Comparison of ENCODE assay signal across 26 mouse cellular contexts in the genomic region with DNA sequence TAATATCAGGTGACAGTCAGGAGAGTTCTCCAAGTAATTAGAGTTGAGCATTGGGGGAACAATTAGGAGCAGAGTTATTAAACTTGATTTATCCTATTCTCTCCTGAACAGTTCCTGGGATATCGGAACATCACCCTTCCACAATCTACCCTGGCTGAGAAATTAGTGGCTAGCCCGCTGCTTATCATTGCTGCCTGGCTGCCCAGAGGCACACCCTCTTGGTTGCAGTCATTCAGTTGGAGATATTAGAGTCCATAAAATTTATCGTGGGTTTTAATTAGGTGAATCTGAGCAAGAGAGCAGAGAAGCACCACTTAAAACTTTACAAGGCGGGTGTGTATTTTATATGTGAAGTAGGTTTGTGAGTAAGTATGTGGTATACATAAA.
DNase-seq lines count a peak whose midpoint lies in the region; ATAC-seq lines count a peak whose summit lies in the region.
"Had no signal": no experiment of that assay in that cellular context is flagged by ENCODE, and none has a peak within 500 bp of the region (broad histone marks: within the 10 kb centered on the region; RNA-seq: fewer than 3 reads in every experiment).

No protein-coding gene starts in this region.

- H3K36me3 ChIP-seq in hindbrain, embryonic 16.5 days (ENCODE audit: control insufficient read depth, insufficient read depth, low read length) = no peaks in the 10 kb centered on the region
- H3K36me3 ChIP-seq in hindbrain, embryonic 12.5 days = no peaks in the 10 kb centered on the region
- H3K36me3 ChIP-seq: embryonic facial prominence, embryonic 15.5 days; forebrain, embryonic 12.5 days; forebrain, embryonic 15.5 days had no signal

- H3K4me1 ChIP-seq in hindbrain, embryonic 16.5 days (ENCODE audit: control insufficient read depth, insufficient read depth, low read depth, low read length) = no peaks in the 10 kb centered on the region
- peaks cover 4% of the 10 kb centered on the region; the same call in 1 of the 2 replicates for H3K4me1 ChIP-seq in hindbrain, embryonic 12.5 days
- H3K4me1 ChIP-seq: embryonic facial prominence, embryonic 15.5 days had no signal

- H3K9me3 ChIP-seq in hindbrain, embryonic 16.5 days (ENCODE audit: control insufficient read depth, low read length) = no peaks in the 10 kb centered on the region
- no peaks in the 10 kb centered on the region for H3K9me3 ChIP-seq in hindbrain, embryonic 12.5 days (replicated peaks)
- H3K9me3 ChIP-seq: embryonic facial prominence, embryonic 15.5 days; forebrain, embryonic 12.5 days; forebrain, embryonic 15.5 days had no signal

- 0 out of 2 replicates have a peak, but pooled peaks have one; percentile 42 for ATAC-seq in hindbrain, embryonic 16.5 days
- ATAC-seq in hindbrain, embryonic 12.5 days (ENCODE audit: low FRiP score) = no peak
- ATAC-seq in erythroid progenitor cell, adult 5-6 weeks (replicated peaks; ENCODE audit: low FRiP score, poor library complexity, severe bottlenecking) = peak; percentile 59; the same call in 1 of the 2 replicates
- peak; percentile 66 for ATAC-seq in megakaryocyte progenitor cell, adult 5-6 weeks (replicated peaks; ENCODE audit: poor library complexity)
- ATAC-seq: activated CD4-positive, CD25-positive, alpha-beta regulatory T cell, adult 4 months; CD4-positive, CD25-positive, alpha-beta regulatory T cell, adult 4 months; forebrain, embryonic 15.5 days; hindbrain, postnatal 0 days; inflammation-experienced regulatory T-cells, adult 6 months; intestine, embryonic 16.5 days had no signal

- no peak overlapping the region for H3K27ac ChIP-seq in hindbrain, embryonic 16.5 days (ENCODE audit: low read depth, low read length)
- H3K27ac ChIP-seq in hindbrain, embryonic 12.5 days = no peak overlapping the region
- H3K27ac ChIP-seq: embryonic facial prominence, embryonic 15.5 days; forebrain, embryonic 12.5 days; forebrain, embryonic 15.5 days; heart, adult 2 months; hindbrain, postnatal 0 days had no signal

- no peaks in the 10 kb centered on the region for H3K27me3 ChIP-seq in hindbrain, embryonic 16.5 days (replicated peaks; ENCODE audit: control insufficient read depth, insufficient read depth, low read length)
- no peaks in the 10 kb centered on the region for H3K27me3 ChIP-seq in hindbrain, embryonic 12.5 days
- H3K27me3 ChIP-seq: embryonic facial prominence, embryonic 15.5 days; forebrain, embryonic 12.5 days; forebrain, embryonic 15.5 days had no signal

- DNase-seq in ovary, postnatal 14 days (ENCODE audit: low spot score) = no peak
- DNase-seq in layer of hippocampus, postnatal 10 days (ENCODE audit: low spot score in 2 of 2) = no peak
- DNase-seq: adrenal gland, adult 8-10 months; adrenal gland, postnatal 25 days; cerebellum, adult 11-12 months; cerebellum, adult 8-10 months; cerebellum, postnatal 10 days; cerebellum, postnatal 36 days; embryo, embryonic 11 days; gastrocnemius, postnatal 10 days; gastrocnemius, postnatal 36 days; heart, adult 2 months; heart, postnatal 36 days had no signal

- WGBS in hindbrain, embryonic 16.5 days = 77% methylated on average over 4 of the region's 4 CpGs
- WGBS in hindbrain, embryonic 12.5 days = 90% methylated on average over 4 of the region's 4 CpGs

- no peak overlapping the region for H3K9ac ChIP-seq in hindbrain, embryonic 16.5 days (ENCODE audit: low read depth, low read length)
- H3K9ac ChIP-seq in hindbrain, embryonic 12.5 days = no peak overlapping the region
- H3K9ac ChIP-seq: embryonic facial prominence, embryonic 15.5 days; forebrain, embryonic 12.5 days; forebrain, embryonic 15.5 days had no signal

- no peak overlapping the region for H3K4me3 ChIP-seq in hindbrain, embryonic 16.5 days (ENCODE audit: low read length)
- H3K4me3 ChIP-seq in hindbrain, embryonic 12.5 days = no peak overlapping the region
- H3K4me3 ChIP-seq: embryonic facial prominence, embryonic 15.5 days; forebrain, embryonic 12.5 days; forebrain, embryonic 15.5 days; heart, adult 2 months had no signal

- H3K4me2 ChIP-seq in hindbrain, embryonic 16.5 days (ENCODE audit: low read length) = no peak overlapping the region
- no peak overlapping the region for H3K4me2 ChIP-seq in hindbrain, embryonic 12.5 days (replicated peaks)
- H3K4me2 ChIP-seq: embryonic facial prominence, embryonic 15.5 days; forebrain, embryonic 12.5 days; forebrain, embryonic 15.5 days; heart, embryonic 11.5 days had no signal
